8 mouse cellular contexts compared by ENCODE assay signal in the genomic region with DNA sequence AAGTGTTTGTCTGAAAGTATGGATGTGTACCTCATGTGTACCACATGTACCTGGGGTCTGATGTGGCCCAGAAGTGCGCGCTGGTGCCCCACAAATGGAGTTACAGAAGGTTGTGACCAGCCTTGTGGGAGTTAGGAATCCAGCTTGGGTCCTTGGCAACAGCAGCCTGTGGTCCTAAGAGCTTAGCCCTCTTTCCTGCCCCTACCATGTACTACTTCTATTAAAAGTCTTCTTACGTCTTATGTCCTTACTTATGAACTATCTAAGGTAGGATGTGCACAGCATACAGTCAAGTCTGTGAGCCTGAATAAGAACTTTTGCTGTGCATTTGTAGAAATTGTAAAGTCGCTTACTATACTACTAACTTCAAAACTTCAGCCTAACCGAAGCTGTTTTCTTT. TPM values are rescaled to one million over a fixed set of nuclear protein-coding genes. Genes with fewer than 3 reads are reported as not detected.
DNase-seq lines count a peak whose midpoint lies in the region; ATAC-seq and TF ChIP-seq lines count a peak whose summit lies in the region.

No protein-coding gene starts in this region.

- WGBS in liver, adult 2 months: 29% methylated on average over 5 of the region's 5 CpGs

- peak overlapping the region; percentile 85 for H3K4me3 ChIP-seq in liver, adult 2 months (ENCODE audit: insufficient read depth, low read depth, low read length)

- DNase-seq in embryo, embryonic 11 days: peak; percentile 18
- no peak for DNase-seq in embryo, embryonic 10 days (ENCODE audit: low spot score)
- DNase-seq in thymus, postnatal 4 days: peak; percentile 11
- DNase-seq in thymus, adult 18-20 months: no peak
- peak; percentile 52 for DNase-seq in liver, adult 2 months (ENCODE audit: extremely low read depth, low read depth, low spot score)
- DNase-seq in ovary, postnatal 14 days (ENCODE audit: low spot score): no peak
- DNase-seq in cerebellum, postnatal 25 days: no peak

- H3K27ac ChIP-seq in liver, adult 2 months (replicated peaks; ENCODE audit: insufficient read depth, low read depth, low read length): peak overlapping the region; percentile 7; the same call in 1 of the 2 replicates

- no peak for TF ChIP-seq CTCF in liver, adult 2 months (IDR thresholded peaks at IDR 0.05; ENCODE audit: low read depth, low read length)

- peaks cover 9% of the 10 kb centered on the region for H3K36me3 ChIP-seq in liver, adult 2 months (ENCODE audit: control insufficient read depth, insufficient read depth, low read length)

- H3K9ac ChIP-seq in liver, adult 2 months (ENCODE audit: low read depth, low read length): peak overlapping the region; percentile 20; the same call in 1 of the 2 replicates

- no peak for ATAC-seq in megakaryocyte progenitor cell, adult 5-6 weeks (replicated peaks; ENCODE audit: poor library complexity)

- H3K4me1 ChIP-seq in liver, adult 2 months (ENCODE audit: control insufficient read depth, insufficient read depth, low read length): peaks cover 20% of the 10 kb centered on the region

- no peaks in the 10 kb centered on the region for H3K27me3 ChIP-seq in liver, adult 2 months (ENCODE audit: control insufficient read depth, insufficient read depth, low read length)

- TF ChIP-seq POLR2A in liver, adult 2 months (IDR thresholded peaks at IDR 0.05; ENCODE audit: extremely low read depth, insufficient read depth, low read length): no peak

- H3K79me2 ChIP-seq in liver, adult 2 months (ENCODE audit: control insufficient read depth, insufficient read depth, low read length): peaks cover 7% of the 10 kb centered on the region; the same call in 1 of the 2 replicates

RNA-seq across cellular contexts. Expression of a gene that starts 1.0 kb away (rescaled TPM):
- 72.1 and 74.2 TPM in 2 replicates for total RNA-seq in liver, adult 2 months (2014; rRNA removed)
- polyA plus RNA-seq in liver, adult 2 months (2012; rRNA removed): 37.9 and 47.9 TPM in 2 replicates
- 97.9 and 108 TPM in 2 replicates for total RNA-seq in megakaryocyte progenitor cell, adult 5-6 weeks (2015)
- total RNA-seq in megakaryocyte progenitor cell, adult 5-6 weeks (2017): 72.5 and 87.2 TPM in 2 replicates

Comparison
In these comparisons a context has a peak if more than half of its experiments do, and no peak if none do; other contexts are left out.
1. DNase-seq: peak in embryo, embryonic 11 days (single experiment), thymus, postnatal 4 days (single experiment) and liver, adult 2 months (single experiment); none in embryo, embryonic 10 days (single experiment), thymus, adult 18-20 months (0 of 2), ovary, postnatal 14 days (single experiment) and cerebellum, postnatal 25 days (0 of 2).